Mouse (Mus musculus): ENCODE measurements around the gene Blzf1.

Gene Blzf1

GRCm38 (mm10) chr1:164294071-164294470 lies 13.2 kb downstream of the Blzf1 start:
- DNase-seq (ENCODE audit: extremely low spot score): no peak

- no peak for DNase-seq (ENCODE audit: extremely low spot score)
Observed at GRCm38 (mm10) chr1:164292040-164292439, 15.2 kb downstream of the Blzf1 start.

GRCm38 (mm10) chr1:164287406-164287805 lies 19.9 kb downstream of the Blzf1 start:
- DNase-seq (ENCODE audit: extremely low spot score): no peak

GRCm38 (mm10) chr1:164284007-164284406 lies 23.3 kb downstream of the Blzf1 start:
- DNase-seq (ENCODE audit: extremely low spot score): no peak

- DNase-seq (ENCODE audit: extremely low spot score): no peak
Observed at GRCm38 (mm10) chr1:164279332-164279731, 28.0 kb downstream of the Blzf1 start.

- DNase-seq (ENCODE audit: extremely low spot score): no peak
Observed at GRCm38 (mm10) chr1:164276552-164276951, 30.7 kb downstream of the Blzf1 start.

- DNase-seq (ENCODE audit: extremely low spot score): peak; percentile 88
Observed at GRCm38 (mm10) chr1:164275455-164275954, 31.8 kb downstream of the Blzf1 start, which contains the start of gene Ccdc181. TSS of gene Ccdc181 (plus strand) at chr1:164275585.

GRCm38 (mm10) chr1:164273659-164274058 lies 33.6 kb downstream of the Blzf1 start:
- DNase-seq (ENCODE audit: extremely low spot score): no peak

GRCm38 (mm10) chr1:164270941-164271340 lies 36.3 kb downstream of the Blzf1 start:
- no peak for DNase-seq (ENCODE audit: extremely low spot score)

- DNase-seq (ENCODE audit: extremely low spot score): no peak
Observed at GRCm38 (mm10) chr1:164261553-164261952, 45.7 kb downstream of the Blzf1 start.

GRCm38 (mm10) chr1:164260171-164261028 lies 46.9 kb downstream of the Blzf1 start:
- DNase-seq (ENCODE audit: extremely low spot score): no peak

GRCm38 (mm10) chr1:164254836-164255235 lies 52.5 kb downstream of the Blzf1 start:
- no peak for DNase-seq (ENCODE audit: extremely low spot score)

GRCm38 (mm10) chr1:164252551-164252950 lies 54.7 kb downstream of the Blzf1 start:
- no peak for DNase-seq (ENCODE audit: extremely low spot score)

- DNase-seq (ENCODE audit: extremely low spot score): no peak
Observed at GRCm38 (mm10) chr1:164251438-164251837, 55.9 kb downstream of the Blzf1 start.

- DNase-seq (ENCODE audit: extremely low spot score): no peak
Observed at GRCm38 (mm10) chr1:164250391-164251150, 56.7 kb downstream of the Blzf1 start.

- DNase-seq (ENCODE audit: extremely low spot score): no peak
Observed at GRCm38 (mm10) chr1:164249332-164249711, 58.0 kb downstream of the Blzf1 start.

- DNase-seq (ENCODE audit: extremely low spot score): peak; percentile 100
Observed at GRCm38 (mm10) chr1:164248465-164249331, 58.6 kb downstream of the Blzf1 start, which contains the start of gene Slc19a2. TSS of gene Slc19a2 (plus strand) at chr1:164249046.

GRCm38 (mm10) chr1:164247971-164248370 lies 59.3 kb downstream of the Blzf1 start:
- peak; percentile 42 for DNase-seq (ENCODE audit: extremely low spot score)

GRCm38 (mm10) chr1:164247442-164247841 lies 59.8 kb downstream of the Blzf1 start:
- DNase-seq (ENCODE audit: extremely low spot score): no peak

GRCm38 (mm10) chr1:164242809-164243208 lies 64.5 kb downstream of the Blzf1 start:
- DNase-seq (ENCODE audit: extremely low spot score): no peak

GRCm38 (mm10) chr1:164241494-164241893 lies 65.8 kb downstream of the Blzf1 start:
- DNase-seq (ENCODE audit: extremely low spot score): no peak

All from embryo, embryonic 9.5 days (tissue).